Mouse (Mus musculus): Measurements from ENCODE around the gene Marc2. TPM values are rescaled to one million over a fixed set of nuclear protein-coding genes. Genes with fewer than 3 reads are reported as not detected.

The Marc2 gene
- polyA plus RNA-seq, 1 experiment from 2014 or later = 110 TPM

DNA sequence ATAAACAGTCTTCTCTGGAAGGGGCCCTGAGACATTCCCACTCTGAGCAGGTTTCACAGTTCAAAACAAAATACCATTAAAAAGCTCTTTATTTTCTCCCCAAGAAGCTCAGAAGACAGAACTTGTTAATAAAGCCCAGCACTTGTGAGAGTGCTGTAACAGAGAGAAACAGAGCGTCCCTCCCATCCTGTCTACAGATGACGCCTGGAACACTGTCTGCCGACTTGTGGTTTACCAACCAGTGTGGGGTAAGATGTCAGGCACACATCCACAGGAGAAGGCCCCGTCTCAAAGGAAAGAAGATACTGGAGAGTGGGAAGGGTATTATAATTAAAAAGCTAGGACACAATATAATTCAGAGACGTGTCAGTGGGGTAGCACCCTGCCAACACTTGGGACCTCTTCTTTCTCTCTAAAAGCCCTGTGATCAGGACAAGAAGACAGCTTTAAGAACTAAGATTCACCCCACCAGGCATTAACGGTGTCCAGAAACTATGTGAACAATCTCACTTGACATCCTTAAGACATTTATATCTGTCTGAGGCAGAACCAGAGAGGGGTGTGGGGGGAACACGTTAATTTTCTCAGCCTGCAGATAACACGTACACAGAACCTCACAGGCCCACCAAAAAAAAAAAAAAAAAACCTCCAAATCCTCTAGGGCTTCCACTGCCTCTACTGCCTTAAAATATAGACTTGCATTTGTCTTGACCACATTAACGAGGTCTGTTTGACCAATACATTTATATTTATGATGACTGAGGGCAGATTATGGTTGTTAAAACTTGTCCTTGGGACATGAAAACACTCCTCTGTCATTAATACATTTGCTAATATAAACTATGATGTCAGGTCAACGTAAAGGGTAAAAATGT is 64.7 kb downstream of the Marc2 start:
- DNase-seq (ENCODE audit: low spot score, missing footprints) = no peak
- whole genome bisulfite sequencing = 87% methylated on average over 10 of the region's 10 CpGs

DNA sequence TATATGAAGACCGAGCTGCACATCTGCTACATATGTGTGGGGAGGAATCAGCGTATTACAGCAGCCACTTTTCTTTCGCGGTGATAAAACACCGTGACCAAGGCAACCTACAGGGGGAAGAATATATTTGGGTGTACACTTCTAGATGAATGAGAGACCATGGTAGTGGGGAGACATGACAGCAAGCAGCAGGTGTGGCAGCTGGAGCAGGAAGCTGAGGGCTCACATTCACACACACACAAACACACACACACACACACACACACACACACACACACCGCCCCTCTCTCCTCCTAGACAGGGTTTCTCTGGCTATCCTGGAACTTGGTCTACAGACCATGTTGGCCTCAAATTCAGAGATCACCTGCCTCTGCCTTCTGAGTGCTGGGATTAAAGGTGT is 68.1 kb downstream of the Marc2 start:
- Histone ChIP-seq H3K36me3 (ENCODE audit: control insufficient read depth, insufficient read depth, low read length) (no peaks in the 10 kb centered on the region), H3K9me3 (ENCODE audit: control insufficient read depth, low read length) (no peaks in the 10 kb centered on the region), H3K4me1 (ENCODE audit: control insufficient read depth, insufficient read depth, low read length) (no peaks in the 10 kb centered on the region), H3K27ac (ENCODE audit: low read depth, low read length) (no peak overlapping the region), H3K4me3 (ENCODE audit: low read depth, low read length) (no peak overlapping the region), H3K4me2 (no peak overlapping the region), H3K9ac (ENCODE audit: low read length) (no peak overlapping the region), H3K27me3 (ENCODE audit: control insufficient read depth, insufficient read depth, low read length) (no peaks in the 10 kb centered on the region)
- DNase-seq (ENCODE audit: low spot score, missing footprints) (no peak), ATAC-seq (ENCODE audit: low FRiP score) (no peak)
- WGBS = 92% methylated on average over 6 of the region's 6 CpGs

More for the DNA sequence above, 64.7 kb downstream of the Marc2 start:
- Histone ChIP-seq H3K27ac (ENCODE audit: low read depth, low read length) (no peak overlapping the region), H3K9me3 (ENCODE audit: control insufficient read depth, low read length) (no peaks in the 10 kb centered on the region), H3K36me3 (ENCODE audit: control insufficient read depth, insufficient read depth, low read length) (no peaks in the 10 kb centered on the region), H3K4me1 (ENCODE audit: control insufficient read depth, insufficient read depth, low read length) (no peaks in the 10 kb centered on the region), H3K27me3 (ENCODE audit: control insufficient read depth, insufficient read depth, low read length) (no peaks in the 10 kb centered on the region), H3K4me2 (no peak overlapping the region), H3K9ac (ENCODE audit: low read length) (no peak overlapping the region), H3K4me3 (ENCODE audit: low read depth, low read length) (no peak overlapping the region)
- no peak for ATAC-seq (ENCODE audit: low FRiP score)

DNA sequence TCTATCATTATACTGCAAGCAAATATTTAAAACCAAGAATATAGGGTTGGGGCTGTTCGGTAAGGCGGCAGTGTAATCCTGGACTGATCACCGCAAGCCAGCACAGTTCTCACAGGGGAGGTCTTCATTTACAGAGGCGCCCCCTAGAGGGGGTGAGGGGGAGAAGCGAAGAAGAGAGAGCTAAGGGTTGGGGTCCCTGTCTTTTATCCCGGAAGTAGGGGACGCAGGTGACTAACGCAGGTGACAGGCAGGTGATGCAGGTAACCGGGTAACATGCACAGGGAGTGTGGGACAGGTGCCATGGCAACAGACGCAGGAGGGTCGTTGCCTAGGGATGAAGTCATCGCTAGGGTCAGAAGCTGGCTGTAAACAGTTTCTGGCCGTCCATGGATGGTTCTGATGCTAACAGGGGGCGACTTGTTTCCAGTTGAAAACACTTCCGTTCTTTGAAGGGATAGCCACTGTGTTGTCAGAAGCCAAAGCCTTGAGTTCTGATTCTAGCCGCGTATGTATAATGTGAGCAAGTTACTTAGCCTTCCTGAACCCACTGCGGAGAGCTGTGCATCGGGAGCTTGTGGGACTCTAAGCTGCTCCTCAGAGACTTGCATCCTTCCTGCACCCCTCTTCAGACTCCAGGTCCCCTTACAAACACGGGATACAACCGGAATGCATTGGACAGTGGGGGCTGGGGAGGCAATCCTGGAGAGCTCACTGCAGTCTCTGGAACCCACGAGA is 69.0 kb downstream of the Marc2 start:
- 33% methylated on average over 22 of the region's 22 CpGs for WGBS
- DNase-seq (ENCODE audit: low spot score, missing footprints) = peak; percentile 86

DNA sequence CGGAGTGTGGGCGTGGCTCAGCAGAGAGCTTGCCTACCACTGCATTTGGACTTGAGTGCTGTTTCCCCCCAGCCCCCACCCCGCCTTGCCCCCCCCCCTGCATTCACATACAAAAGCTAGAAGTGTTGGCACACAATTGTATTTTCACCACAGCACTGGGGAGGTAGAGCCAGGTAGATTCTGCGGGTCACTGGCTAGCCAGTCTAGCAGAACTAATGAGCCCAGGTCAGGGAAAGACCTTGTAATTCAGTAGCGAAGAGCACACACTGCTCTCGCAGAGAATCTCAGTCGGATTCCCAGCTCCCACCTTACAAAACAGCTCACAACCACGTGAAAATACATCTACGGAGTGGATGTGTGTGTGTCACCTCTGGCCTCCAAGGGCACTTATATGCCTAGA is 71.0 kb downstream of the Marc2 start:
- Histone ChIP-seq H3K9ac (ENCODE audit: low read length) (no peak overlapping the region), H3K4me3 (ENCODE audit: low read depth, low read length) (no peak overlapping the region), H3K27me3 (ENCODE audit: control insufficient read depth, insufficient read depth, low read length) (no peaks in the 10 kb centered on the region), H3K36me3 (ENCODE audit: control insufficient read depth, insufficient read depth, low read length) (no peaks in the 10 kb centered on the region), H3K27ac (ENCODE audit: low read depth, low read length) (no peak overlapping the region), H3K4me1 (ENCODE audit: control insufficient read depth, insufficient read depth, low read length) (no peaks in the 10 kb centered on the region), H3K9me3 (ENCODE audit: control insufficient read depth, low read length) (no peaks in the 10 kb centered on the region), H3K4me2 (no peak overlapping the region)
- no peak for ATAC-seq (ENCODE audit: low FRiP score)
- no peak for DNase-seq (ENCODE audit: low spot score, missing footprints)
- WGBS = 55% methylated on average over 9 of the region's 9 CpGs

More for the DNA sequence above, 69.0 kb downstream of the Marc2 start:
- Histone ChIP-seq H3K4me2 (no peak overlapping the region), H3K9me3 (ENCODE audit: control insufficient read depth, low read length) (no peaks in the 10 kb centered on the region), H3K4me1 (ENCODE audit: control insufficient read depth, insufficient read depth, low read length) (no peaks in the 10 kb centered on the region), H3K27ac (ENCODE audit: low read depth, low read length) (no peak overlapping the region), H3K4me3 (ENCODE audit: low read depth, low read length) (no peak overlapping the region), H3K9ac (ENCODE audit: low read length) (no peak overlapping the region), H3K27me3 (ENCODE audit: control insufficient read depth, insufficient read depth, low read length) (no peaks in the 10 kb centered on the region), H3K36me3 (ENCODE audit: control insufficient read depth, insufficient read depth, low read length) (no peaks in the 10 kb centered on the region)
- ATAC-seq (ENCODE audit: low FRiP score) = no peak

DNA sequence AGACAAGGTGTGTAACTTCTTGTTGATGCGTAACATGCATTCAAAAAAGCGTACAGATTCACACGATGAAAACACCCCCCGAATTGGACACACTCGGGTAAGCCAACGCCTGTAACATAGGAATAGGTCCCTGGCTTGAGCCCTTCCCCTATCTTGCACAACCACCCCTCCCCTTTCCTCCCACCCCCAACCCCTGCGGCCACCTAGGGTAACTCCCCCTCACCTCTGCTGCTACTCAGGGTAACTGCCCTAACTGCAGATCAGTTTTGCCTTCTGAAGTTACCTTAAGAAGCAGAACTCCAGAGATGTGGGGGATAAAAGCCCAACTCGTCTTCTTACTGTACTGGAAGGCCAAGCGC is 74.4 kb downstream of the Marc2 start:
- Histone ChIP-seq H3K4me3 (ENCODE audit: low read depth, low read length) (no peak overlapping the region), H3K27ac (ENCODE audit: low read depth, low read length) (no peak overlapping the region), H3K27me3 (ENCODE audit: control insufficient read depth, insufficient read depth, low read length) (no peaks in the 10 kb centered on the region), H3K4me2 (no peak overlapping the region), H3K4me1 (ENCODE audit: control insufficient read depth, insufficient read depth, low read length) (no peaks in the 10 kb centered on the region), H3K9ac (ENCODE audit: low read length) (no peak overlapping the region), H3K9me3 (ENCODE audit: control insufficient read depth, low read length) (no peaks in the 10 kb centered on the region), H3K36me3 (ENCODE audit: control insufficient read depth, insufficient read depth, low read length) (no peaks in the 10 kb centered on the region)
- DNase-seq (ENCODE audit: low spot score, missing footprints) = no peak
- ATAC-seq (ENCODE audit: low FRiP score) = peak; percentile 36
- 15% methylated on average over 9 of the region's 9 CpGs for WGBS

DNA sequence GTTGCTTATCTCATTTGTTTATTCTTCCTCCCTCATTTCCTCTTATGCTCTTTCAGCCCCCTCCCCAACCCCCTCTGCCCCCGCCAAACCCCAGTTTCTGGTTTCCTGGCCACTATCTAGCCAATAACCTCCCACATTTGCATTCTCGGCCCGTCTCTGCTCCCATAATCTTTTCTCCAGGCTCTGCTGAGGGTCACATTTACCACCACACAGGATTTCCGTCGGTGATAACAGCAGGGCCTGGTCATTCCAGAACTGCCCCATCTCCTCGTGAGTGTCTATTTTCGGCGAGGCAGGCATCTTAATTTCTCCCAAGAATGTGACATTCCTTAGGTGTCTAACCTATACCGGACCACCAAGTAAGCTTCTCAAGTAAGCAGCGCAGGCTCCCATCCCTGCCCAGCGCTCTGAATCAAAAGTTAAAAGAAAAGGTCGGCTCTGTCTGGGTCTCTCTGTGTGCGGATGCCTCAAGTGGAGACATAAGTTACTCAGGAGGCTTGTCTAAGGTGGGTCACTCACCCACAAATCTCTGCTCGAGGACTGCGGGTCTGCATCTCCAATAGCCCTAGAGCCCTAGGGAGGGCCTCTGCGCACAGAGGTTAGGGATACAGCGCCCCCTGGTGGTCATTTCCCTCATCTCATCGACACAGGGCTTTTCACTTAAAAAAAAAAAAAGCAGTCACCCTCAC is 74.9 kb downstream of the Marc2 start:
- H3K9me3 ChIP-seq (ENCODE audit: control insufficient read depth, low read length) = no peaks in the 10 kb centered on the region
- WGBS = 26% methylated on average over 18 of the region's 18 CpGs
- peak; percentile 79 for ATAC-seq (ENCODE audit: low FRiP score)
- H3K4me3 ChIP-seq (ENCODE audit: low read depth, low read length) = no peak overlapping the region
- H3K27ac ChIP-seq (ENCODE audit: low read depth, low read length) = no peak overlapping the region
- H3K36me3 ChIP-seq (ENCODE audit: control insufficient read depth, insufficient read depth, low read length) = no peaks in the 10 kb centered on the region
- H3K4me1 ChIP-seq (ENCODE audit: control insufficient read depth, insufficient read depth, low read length) = no peaks in the 10 kb centered on the region
- H3K4me2 ChIP-seq = no peak overlapping the region
- DNase-seq (ENCODE audit: low spot score, missing footprints) = peak; percentile 97
- no peaks in the 10 kb centered on the region for H3K27me3 ChIP-seq (ENCODE audit: control insufficient read depth, insufficient read depth, low read length)
- H3K9ac ChIP-seq (ENCODE audit: low read length) = no peak overlapping the region

DNA sequence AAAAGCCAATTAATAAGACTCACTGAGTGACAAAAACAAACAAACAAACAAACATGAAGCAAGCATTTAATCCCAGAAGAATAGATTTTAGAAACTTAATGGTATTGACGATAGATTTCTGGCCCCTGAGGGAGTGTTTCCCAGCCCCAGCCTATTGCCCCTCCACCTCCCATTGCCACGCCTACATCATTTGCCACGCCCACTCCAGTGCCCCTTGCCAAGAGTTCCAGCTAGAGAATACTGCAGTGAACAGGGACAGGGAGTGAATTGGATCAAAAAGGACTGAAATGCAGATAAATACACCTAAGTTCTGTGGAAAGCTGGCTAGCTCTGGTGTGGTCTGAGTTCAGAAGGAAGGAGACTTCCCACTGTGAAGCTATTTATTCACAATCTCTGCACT is 82.4 kb downstream of the Marc2 start:
- H3K4me3 ChIP-seq (ENCODE audit: low read depth, low read length) = no peak overlapping the region
- no peaks in the 10 kb centered on the region for H3K4me1 ChIP-seq (ENCODE audit: control insufficient read depth, insufficient read depth, low read length)
- no peaks in the 10 kb centered on the region for H3K36me3 ChIP-seq (ENCODE audit: control insufficient read depth, insufficient read depth, low read length)
- ATAC-seq (ENCODE audit: low FRiP score) = no peak
- no peaks in the 10 kb centered on the region for H3K9me3 ChIP-seq (ENCODE audit: control insufficient read depth, low read length)
- no peak for DNase-seq (ENCODE audit: low spot score, missing footprints)
- H3K4me2 ChIP-seq = no peak overlapping the region
- H3K27me3 ChIP-seq (ENCODE audit: control insufficient read depth, insufficient read depth, low read length) = no peaks in the 10 kb centered on the region
- no peak overlapping the region for H3K9ac ChIP-seq (ENCODE audit: low read length)
- H3K27ac ChIP-seq (ENCODE audit: low read depth, low read length) = no peak overlapping the region
- 48% methylated on average over 3 of the region's 3 CpGs for WGBS
